Mouse (Mus musculus) liver, embryonic 12.5 days (tissue): ENCODE results near the gene Tead1. TPM values are rescaled to one million over a fixed set of nuclear protein-coding genes. Genes with fewer than 3 reads are reported as not detected.

Experiments used
- ATAC-seq: fragments of 200-750 bp; cut with Nextera tagmentation; 2 replicates; pipeline ENCODE4 v1.8.0; 2017; ENCODE audit warnings: moderate number of reproducible peaks, mild to moderate bottlenecking, moderate library complexity
- H3K27ac ChIP-seq: fragments of 300-500 bp; sonication (generic); 2 replicates; pipeline ENCODE4 v1.5.1; 2016; ENCODE audit warnings: mild to moderate bottlenecking
- H3K27me3 ChIP-seq: fragments of 300-500 bp; sonication (generic); replicated peaks from 2 replicates; pipeline ENCODE4 v1.6.1; 2016; ENCODE audit warnings: mild to moderate bottlenecking, moderate library complexity
- H3K36me3 ChIP-seq: fragments of 300-500 bp; sonication (generic); 2 replicates; pipeline ENCODE4 v1.6.1; 2016; ENCODE audit warnings: mild to moderate bottlenecking, moderate library complexity
- H3K4me1 ChIP-seq: fragments of 300-500 bp; sonication (generic); 2 replicates; pipeline ENCODE4 v1.6.1; 2016
- H3K4me2 ChIP-seq: fragments of 300-500 bp; sonication (generic); 2 replicates; pipeline ENCODE4 v1.6.1; 2016; ENCODE audit warnings: mild to moderate bottlenecking, moderate library complexity
- H3K4me3 ChIP-seq: fragments of 300-500 bp; sonication (generic); 2 replicates; pipeline ENCODE4 v1.5.1; 2016; ENCODE audit warnings: mild to moderate bottlenecking, moderate library complexity
- H3K9ac ChIP-seq: fragments of 300-500 bp; sonication (generic); 2 replicates; pipeline ENCODE4 v1.6.1; 2016; ENCODE audit warnings: mild to moderate bottlenecking, moderate library complexity
- H3K9me3 ChIP-seq: fragments of 300-500 bp; sonication (generic); replicated peaks from 2 replicates; pipeline ENCODE4 v1.6.1; 2016; ENCODE audit warnings: mild to moderate bottlenecking, moderate library complexity
- WGBS: fragments of 180-500 bp; shearing (Covaris S2); methylation state at CpG from one replicate; pipeline ENCODE4 v1.1.7; 2016; ENCODE audit not compliant: insufficient replicate concordance; 5-methylcytosine and 5-hydroxymethylcytosine counted together
- polyA plus RNA-seq: library from polyadenylated mRNA; unstranded; fragments of >200 nt; fragmentation: Nextera tagmentation; extraction: Ambion mirVana; gene quantifications from 2 replicates; pipeline ENCODE4 v1.2.1, GENCODE M21; 2016

The Tead1 gene
- polyA plus RNA-seq, 1 experiment from 2014 or later, result 5.2 TPM

GRCm38 (mm10) chr7:112810752-112811151 is 131.6 kb downstream of the Tead1 start:
- WGBS, result 55% methylated on average over 7 of the region's 7 CpGs
- H3K27ac ChIP-seq, result no peak overlapping the region
- no peak for ATAC-seq

GRCm38 (mm10) chr7:112812037-112812775 is 133.1 kb downstream of the Tead1 start:
- no peaks in the 10 kb centered on the region for H3K9me3 ChIP-seq
- no peaks in the 10 kb centered on the region for H3K27me3 ChIP-seq
- H3K9ac ChIP-seq, result no peak overlapping the region
- ATAC-seq, result no peak
- 0 out of 2 replicates have a peak, but pooled peaks cover 3% of the 10 kb centered on the region for H3K4me1 ChIP-seq
- WGBS, result 77% methylated on average over 10 of the region's 10 CpGs
- no peak overlapping the region for H3K27ac ChIP-seq
- H3K4me3 ChIP-seq, result no peak overlapping the region
- H3K4me2 ChIP-seq, result no peak overlapping the region
- H3K36me3 ChIP-seq, result no peaks in the 10 kb centered on the region

More at GRCm38 (mm10) chr7:112810752-112811151, 131.6 kb downstream of the Tead1 start:
- Histone ChIP-seq H3K36me3 (no peaks in the 10 kb centered on the region), H3K27me3 (no peaks in the 10 kb centered on the region), H3K9ac (no peak overlapping the region), H3K9me3 (no peaks in the 10 kb centered on the region), H3K4me2 (no peak overlapping the region), H3K4me1 (peaks cover 11% of the 10 kb centered on the region), H3K4me3 (no peak overlapping the region)

- Histone ChIP-seq H3K36me3 (no peaks in the 10 kb centered on the region), H3K4me2 (no peak overlapping the region), H3K27ac (no peak overlapping the region), H3K9me3 (no peaks in the 10 kb centered on the region), H3K9ac (no peak overlapping the region), H3K27me3 (no peaks in the 10 kb centered on the region), H3K4me3 (no peak overlapping the region), H3K4me1 (0 out of 2 replicates have a peak, but pooled peaks cover 3% of the 10 kb centered on the region)
- no peak for ATAC-seq
- WGBS, result 78% methylated on average over 7 of the region's 7 CpGs
Measured at GRCm38 (mm10) chr7:112813163-112813562, 134.0 kb downstream of the Tead1 start.

GRCm38 (mm10) chr7:112813731-112814306 is 134.7 kb downstream of the Tead1 start:
- Histone ChIP-seq H3K9me3 (no peaks in the 10 kb centered on the region), H3K27me3 (no peaks in the 10 kb centered on the region), H3K4me1 (0 out of 2 replicates have a peak, but pooled peaks cover 3% of the 10 kb centered on the region), H3K4me2 (no peak overlapping the region), H3K9ac (no peak overlapping the region), H3K27ac (no peak overlapping the region), H3K36me3 (no peaks in the 10 kb centered on the region), H3K4me3 (no peak overlapping the region)
- ATAC-seq, result no peak
- 71% methylated on average over 8 of the region's 8 CpGs for WGBS

GRCm38 (mm10) chr7:112816016-112816415 is 136.9 kb downstream of the Tead1 start:
- H3K4me1 ChIP-seq, result no peaks in the 10 kb centered on the region
- no peaks in the 10 kb centered on the region for H3K9me3 ChIP-seq
- WGBS, result 69% methylated on average over 5 of the region's 5 CpGs
- H3K4me2 ChIP-seq, result no peak overlapping the region
- no peak overlapping the region for H3K9ac ChIP-seq
- no peak overlapping the region for H3K4me3 ChIP-seq
- no peak for ATAC-seq
- no peaks in the 10 kb centered on the region for H3K36me3 ChIP-seq
- no peak overlapping the region for H3K27ac ChIP-seq
- H3K27me3 ChIP-seq, result no peaks in the 10 kb centered on the region

- Histone ChIP-seq H3K36me3 (no peaks in the 10 kb centered on the region), H3K27ac (no peak overlapping the region), H3K4me2 (no peak overlapping the region), H3K9me3 (no peaks in the 10 kb centered on the region), H3K9ac (no peak overlapping the region), H3K4me3 (no peak overlapping the region), H3K27me3 (no peaks in the 10 kb centered on the region), H3K4me1 (0 out of 2 replicates have a peak, but pooled peaks cover 3% of the 10 kb centered on the region)
- 36% methylated on average over 4 of the region's 4 CpGs for WGBS
- ATAC-seq, result no peak
Measured at GRCm38 (mm10) chr7:112819833-112820232, 140.7 kb downstream of the Tead1 start.

- Histone ChIP-seq H3K9ac (no peak overlapping the region), H3K4me2 (no peak overlapping the region), H3K4me3 (no peak overlapping the region), H3K4me1 (peaks cover 16% of the 10 kb centered on the region), H3K9me3 (no peaks in the 10 kb centered on the region), H3K36me3 (no peaks in the 10 kb centered on the region), H3K27ac (no peak overlapping the region), H3K27me3 (no peaks in the 10 kb centered on the region)
- no peak for ATAC-seq
- 21% methylated on average over 5 of the region's 5 CpGs for WGBS
Measured at GRCm38 (mm10) chr7:112822879-112823278, 143.8 kb downstream of the Tead1 start.

- H3K27ac ChIP-seq, result no peak overlapping the region
- H3K4me3 ChIP-seq, result no peak overlapping the region
- H3K4me2 ChIP-seq, result peak overlapping the region; percentile 31
- peak; percentile 60; the same call in 1 of the 2 replicates for ATAC-seq
- H3K9me3 ChIP-seq, result no peaks in the 10 kb centered on the region
- no peaks in the 10 kb centered on the region; the same call in 1 of the 2 replicates for H3K27me3 ChIP-seq
- H3K36me3 ChIP-seq, result no peaks in the 10 kb centered on the region
- H3K9ac ChIP-seq, result no peak overlapping the region
- H3K4me1 ChIP-seq, result peaks cover 23% of the 10 kb centered on the region
- WGBS, result 4% methylated on average over 5 of the region's 5 CpGs
Measured at GRCm38 (mm10) chr7:112823621-112824020, 144.5 kb downstream of the Tead1 start.

GRCm38 (mm10) chr7:112825339-112825781 is 146.2 kb downstream of the Tead1 start:
- Histone ChIP-seq H3K27ac (peak overlapping the region; percentile 72), H3K9ac (no peak overlapping the region), H3K9me3 (no peaks in the 10 kb centered on the region), H3K4me3 (no peak overlapping the region), H3K4me2 (no peak overlapping the region), H3K4me1 (peaks cover 23% of the 10 kb centered on the region), H3K36me3 (no peaks in the 10 kb centered on the region), H3K27me3 (no peaks in the 10 kb centered on the region; the same call in 1 of the 2 replicates)
- no peak for ATAC-seq
- 24% methylated on average over 11 of the region's 11 CpGs for WGBS

GRCm38 (mm10) chr7:112826114-112826911 is 147.2 kb downstream of the Tead1 start:
- H3K4me2 ChIP-seq, result peak overlapping the region; percentile 1; the same call in 1 of the 2 replicates
- H3K36me3 ChIP-seq, result no peaks in the 10 kb centered on the region
- H3K27ac ChIP-seq, result peak overlapping the region; percentile 72
- ATAC-seq, result peak; percentile 63
- H3K4me3 ChIP-seq, result no peak overlapping the region
- 52% methylated on average over 17 of the region's 17 CpGs for WGBS
- H3K27me3 ChIP-seq, result no peaks in the 10 kb centered on the region; the same call in 1 of the 2 replicates
- H3K4me1 ChIP-seq, result peaks cover 23% of the 10 kb centered on the region
- H3K9ac ChIP-seq, result no peak overlapping the region
- no peaks in the 10 kb centered on the region for H3K9me3 ChIP-seq

GRCm38 (mm10) chr7:112828016-112828695 is 149.0 kb downstream of the Tead1 start:
- Histone ChIP-seq H3K9ac (no peak overlapping the region), H3K27ac (no peak overlapping the region), H3K4me2 (no peak overlapping the region), H3K27me3 (no peaks in the 10 kb centered on the region; the same call in 1 of the 2 replicates), H3K4me1 (peaks cover 23% of the 10 kb centered on the region), H3K9me3 (no peaks in the 10 kb centered on the region), H3K4me3 (no peak overlapping the region), H3K36me3 (no peaks in the 10 kb centered on the region)
- ATAC-seq, result no peak
- 43% methylated on average over 10 of the region's 10 CpGs for WGBS
